Mouse (Mus musculus) E14TG2a.4 (cell line): ENCODE measurements at regions not wholly inside any gene's neighbourhood (a gene's known extent, or its start where the extent isn't known, plus 50 kb on each side); places are given as distances from the start of the nearest gene placed in this dataset.

Source experiments
- H3K27me3 ChIP-seq: 2 replicates; pipeline ENCODE4 v1.6.1; 2014; ENCODE audit warnings: low read length, control low read depth; ENCODE audit not compliant: insufficient read depth
- H3K36me3 ChIP-seq: 2 replicates; pipeline ENCODE4 v1.6.1; 2014; ENCODE audit warnings: low read length, control low read depth; ENCODE audit not compliant: insufficient read depth
- H3K4me1 ChIP-seq: replicated peaks from 2 replicates; pipeline ENCODE4 v1.6.1; 2014; ENCODE audit warnings: low read depth, low read length, control low read depth
- H3K4me3 ChIP-seq: replicated peaks from 2 replicates; pipeline ENCODE4 v1.5.1; 2014; ENCODE audit warnings: mild to moderate bottlenecking, low read length
- H3K9me3 ChIP-seq: 2 replicates; pipeline ENCODE4 v1.6.1; 2014; ENCODE audit warnings: low read length, control low read depth
- CTCF ChIP-seq: conservative IDR thresholded peaks from 2 replicates; pipeline ENCODE4 v1.5.1; 2014; ENCODE audit warnings: low read length
- NANOG ChIP-seq: IDR thresholded peaks from 2 replicates; pipeline ENCODE4 v1.6.1; 2014; ENCODE audit warnings: borderline replicate concordance, low read length, mixed read lengths
- POU5F1 ChIP-seq: IDR thresholded peaks from 2 replicates; pipeline ENCODE4 v1.6.1; 2014; ENCODE audit warnings: low read length, borderline replicate concordance

- Histone ChIP-seq H3K9me3 (no peaks in the 10 kb centered on the region), H3K27me3 (peaks cover 42% of the 10 kb centered on the region), H3K4me1 (peaks cover 47% of the 10 kb centered on the region), H3K36me3 (no peaks in the 10 kb centered on the region), H3K4me3 (no peak overlapping the region)
- TF ChIP-seq CTCF (no peak), POU5F1 (no peak), NANOG (no peak)
These were observed 156.4 kb downstream of the Zfp36l2 start for GRCm38 (mm10) chr17:84031381-84031780.

DNA sequence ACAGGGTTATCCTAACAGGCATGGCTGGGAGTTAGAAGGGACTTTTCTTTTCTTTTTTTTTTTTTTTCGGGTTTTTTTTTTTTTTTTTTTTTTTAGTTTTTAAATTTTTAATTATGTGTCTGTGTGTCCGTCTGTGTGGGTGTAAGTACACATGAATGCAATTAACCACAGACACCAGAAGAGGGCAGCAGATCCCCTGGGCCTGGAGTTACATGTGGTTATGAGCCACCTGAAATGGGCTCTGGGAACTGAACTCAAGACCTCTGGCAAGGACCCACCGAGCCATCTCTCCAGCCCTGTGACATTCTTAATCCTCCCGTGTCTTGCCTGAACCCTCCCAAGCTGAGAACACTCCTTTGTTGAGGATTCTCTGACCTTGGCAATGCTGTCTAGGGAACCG is 157.0 kb downstream of the Zfp36l2 start:
- Histone ChIP-seq H3K4me3 (no peak overlapping the region), H3K36me3 (no peaks in the 10 kb centered on the region), H3K4me1 (peaks cover 50% of the 10 kb centered on the region), H3K27me3 (peaks cover 42% of the 10 kb centered on the region), H3K9me3 (no peaks in the 10 kb centered on the region)
- TF ChIP-seq CTCF (peak; percentile 36), NANOG (no peak), POU5F1 (no peak)

DNA sequence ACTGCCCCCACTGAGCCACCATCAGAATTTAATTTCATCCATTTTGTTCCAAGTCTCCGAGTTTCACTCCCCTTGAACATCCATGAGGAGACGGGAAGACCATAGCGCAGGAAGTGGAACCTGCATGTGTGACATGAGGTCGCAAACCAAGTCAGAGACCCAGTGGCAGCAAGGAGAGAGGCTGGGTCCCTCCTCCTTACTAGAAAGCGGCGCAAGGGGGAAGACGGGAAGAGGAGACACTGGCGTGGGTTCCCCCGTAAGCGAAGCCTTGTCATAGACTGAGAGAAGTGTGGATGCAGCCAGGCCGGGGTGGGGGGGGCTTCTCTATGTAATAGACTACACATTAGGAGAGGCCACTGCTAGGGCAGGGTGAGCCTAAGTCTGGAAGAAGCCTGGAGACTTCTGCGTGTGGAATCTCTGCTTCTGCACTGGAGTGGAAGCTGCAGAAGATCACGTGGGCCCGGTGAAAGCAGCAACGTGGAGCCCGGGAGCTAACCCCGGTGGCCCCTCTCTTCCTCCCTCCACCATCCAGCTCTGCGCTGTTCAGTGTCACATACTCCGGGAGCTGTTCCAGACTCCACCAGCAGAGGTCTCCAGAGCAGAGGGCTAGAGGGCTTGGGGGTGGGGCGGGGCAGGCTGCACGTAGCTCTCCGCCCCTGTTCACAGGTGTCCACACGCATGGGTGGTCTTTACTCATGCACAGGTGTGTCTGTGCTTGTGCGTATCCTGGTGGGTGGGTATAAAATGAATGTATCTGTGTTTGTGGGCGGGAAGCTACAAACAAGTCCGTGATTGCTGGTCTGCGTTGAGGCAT is 159.4 kb downstream of the Zfp36l2 start:
- Histone ChIP-seq H3K4me1 (peaks cover 54% of the 10 kb centered on the region), H3K4me3 (peak overlapping the region; percentile 57), H3K36me3 (no peaks in the 10 kb centered on the region), H3K27me3 (peaks cover 42% of the 10 kb centered on the region), H3K9me3 (peaks cover 3% of the 10 kb centered on the region; the same call in 1 of the 2 replicates)
- TF ChIP-seq POU5F1 (no peak), CTCF (peak; percentile 88)

GRCm38 (mm10) chr17:84027275-84027674 is 160.5 kb downstream of the Zfp36l2 start:
- peak; percentile 61 for TF ChIP-seq NANOG
- TF ChIP-seq POU5F1: peak; percentile 76
- TF ChIP-seq CTCF: no peak

GRCm38 (mm10) chr17:84026110-84026509 is 161.6 kb downstream of the Zfp36l2 start:
- Histone ChIP-seq H3K4me3 (no peak overlapping the region), H3K36me3 (no peaks in the 10 kb centered on the region), H3K9me3 (peaks cover 3% of the 10 kb centered on the region; the same call in 1 of the 2 replicates), H3K4me1 (peaks cover 54% of the 10 kb centered on the region), H3K27me3 (peaks cover 33% of the 10 kb centered on the region)
- no peak for TF ChIP-seq NANOG
- TF ChIP-seq POU5F1: no peak
- no peak for TF ChIP-seq CTCF

More at GRCm38 (mm10) chr17:84027275-84027674, 160.5 kb downstream of the Zfp36l2 start:
- peaks cover 38% of the 10 kb centered on the region for H3K27me3 ChIP-seq
- H3K9me3 ChIP-seq: peaks cover 3% of the 10 kb centered on the region; the same call in 1 of the 2 replicates
- H3K4me1 ChIP-seq: peaks cover 49% of the 10 kb centered on the region
- H3K4me3 ChIP-seq: no peak overlapping the region
- no peaks in the 10 kb centered on the region for H3K36me3 ChIP-seq

- H3K9me3 ChIP-seq: peaks cover 3% of the 10 kb centered on the region; the same call in 1 of the 2 replicates
- peaks cover 19% of the 10 kb centered on the region for H3K27me3 ChIP-seq
- H3K36me3 ChIP-seq: no peaks in the 10 kb centered on the region
- TF ChIP-seq CTCF: no peak
- TF ChIP-seq NANOG: no peak
- H3K4me3 ChIP-seq: no peak overlapping the region
- peaks cover 38% of the 10 kb centered on the region for H3K4me1 ChIP-seq
These were observed 165.4 kb downstream of the Zfp36l2 start for GRCm38 (mm10) chr17:84022358-84022757.

- Histone ChIP-seq H3K9me3 (0 out of 2 replicates have a peak, but pooled peaks cover under 1% of the 10 kb centered on the region), H3K4me1 (peaks cover 21% of the 10 kb centered on the region), H3K27me3 (peaks cover 14% of the 10 kb centered on the region), H3K36me3 (no peaks in the 10 kb centered on the region), H3K4me3 (no peak overlapping the region)
- TF ChIP-seq CTCF: no peak
- TF ChIP-seq POU5F1: no peak
- TF ChIP-seq NANOG: no peak
These were observed 168.9 kb downstream of the Zfp36l2 start for GRCm38 (mm10) chr17:84018817-84019216.

GRCm38 (mm10) chr17:84017891-84018290 is 169.9 kb downstream of the Zfp36l2 start:
- no peaks in the 10 kb centered on the region for H3K36me3 ChIP-seq
- H3K4me1 ChIP-seq: peaks cover 31% of the 10 kb centered on the region
- peaks cover 14% of the 10 kb centered on the region for H3K27me3 ChIP-seq
- no peaks in the 10 kb centered on the region for H3K9me3 ChIP-seq
- no peak overlapping the region for H3K4me3 ChIP-seq
- no peak for TF ChIP-seq POU5F1
- no peak for TF ChIP-seq NANOG
- TF ChIP-seq CTCF: no peak
